Mouse (Mus musculus) midbrain, postnatal 0 days (tissue): Measurements from ENCODE around the gene Tcf7l2. TPM values are rescaled to one million over a fixed set of nuclear protein-coding genes. Genes with fewer than 3 reads are reported as not detected.

ENCODE experiments used
- ATAC-seq: fragments of 200-750 bp; cut with Nextera tagmentation; 2 replicates; pipeline ENCODE4 v1.8.0; 2017; ENCODE audit warnings: moderate number of reproducible peaks, mild to moderate bottlenecking, moderate TSS enrichment, moderate library complexity; ENCODE audit not compliant: low FRiP score
- DNase-seq: peaks from one replicate; pipeline ENCODE4 v3.0.0-alpha.2; 2015; ENCODE audit warnings: low spot score
- H3K27ac ChIP-seq: fragments of 300-500 bp; sonication (generic); 2 replicates; pipeline ENCODE4 v1.5.1; 2014; ENCODE audit warnings: low read depth, mild to moderate bottlenecking, low read length, mixed read lengths
- H3K27me3 ChIP-seq: fragments of 300-500 bp; sonication (generic); 2 replicates; pipeline ENCODE4 v1.6.1; 2014; ENCODE audit warnings: low read length, control low read depth, mixed read lengths; ENCODE audit not compliant: insufficient read depth
- H3K36me3 ChIP-seq: fragments of 300-500 bp; sonication (generic); 2 replicates; pipeline ENCODE4 v1.6.1; 2014; ENCODE audit warnings: low read length, control low read depth, mixed read lengths; ENCODE audit not compliant: insufficient read depth
- H3K4me1 ChIP-seq: fragments of 300-500 bp; sonication (generic); 2 replicates; pipeline ENCODE4 v1.6.1; 2014; ENCODE audit warnings: mild to moderate bottlenecking, control low read depth, antibody characterized with exemption, low read length, mixed read lengths; ENCODE audit not compliant: insufficient read depth
- H3K4me2 ChIP-seq: fragments of 300-500 bp; sonication (generic); 2 replicates; pipeline ENCODE4 v1.6.1; 2014; ENCODE audit warnings: low read depth, mild to moderate bottlenecking, low read length, mixed read lengths; ENCODE audit not compliant: poor library complexity, severe bottlenecking
- H3K4me3 ChIP-seq: fragments of 300-500 bp; sonication (generic); 2 replicates; pipeline ENCODE4 v1.5.1; 2014; ENCODE audit warnings: low read depth, mild to moderate bottlenecking, low read length, moderate library complexity
- H3K9ac ChIP-seq: fragments of 300-500 bp; sonication (generic); replicated peaks from 2 replicates; pipeline ENCODE4 v1.6.1; 2014; ENCODE audit warnings: mild to moderate bottlenecking, low read length, moderate library complexity, mixed read lengths; ENCODE audit not compliant: poor library complexity, severe bottlenecking
- H3K9me3 ChIP-seq: fragments of 300-500 bp; sonication (generic); 2 replicates; pipeline ENCODE4 v1.6.1; 2016; ENCODE audit warnings: low read length, control low read depth
- CTCF ChIP-seq: IDR thresholded peaks from 2 replicates; pipeline ENCODE4 v1.5.1; 2016; ENCODE audit warnings: antibody characterized with exemption, mild to moderate bottlenecking
- WGBS: fragments of 180-500 bp; shearing (Covaris S2); extraction: QIAGEN DNeasy Blood & Tissue Kit; methylation state at CpG from one replicate; pipeline ENCODE4 v1.1.7; 2014; 5-methylcytosine and 5-hydroxymethylcytosine counted together
- polyA plus RNA-seq: library from polyadenylated mRNA; unstranded; fragments of >200 nt; fragmentation: Nextera tagmentation; extraction: Ambion mirVana; gene quantifications from 2 replicates; pipeline ENCODE4 v1.2.1, GENCODE M21; 2015
- total RNA-seq: library from RNA; depleted of rRNA; stranded (reverse); fragments of >200 nt; gene quantifications from 2 replicates; pipeline ENCODE4 v1.2.3, GENCODE M21; 2014

Tcf7l2 gene
- total and polyA plus RNA-seq, 2 experiments from 2014 or later, result 67.2 to 861 TPM

GRCm38 (mm10) chr19:55797834-55798233 lies 56.2 kb downstream of the Tcf7l2 start:
- WGBS, result 78% methylated on average over 3 of the region's 3 CpGs
- no peak overlapping the region for H3K4me2 ChIP-seq
- H3K27me3 ChIP-seq, result no peaks in the 10 kb centered on the region
- ATAC-seq, result no peak
- H3K4me1 ChIP-seq, result peaks cover 19% of the 10 kb centered on the region; the same call in 1 of the 2 replicates
- no peaks in the 10 kb centered on the region for H3K36me3 ChIP-seq
- H3K4me3 ChIP-seq, result no peak overlapping the region
- no peak overlapping the region for H3K27ac ChIP-seq
- no peaks in the 10 kb centered on the region for H3K9me3 ChIP-seq
- no peak for TF ChIP-seq CTCF
- no peak overlapping the region for H3K9ac ChIP-seq
- DNase-seq, result no peak

GRCm38 (mm10) chr19:55799411-55799810 lies 57.8 kb downstream of the Tcf7l2 start:
- H3K4me1 ChIP-seq, result peaks cover 11% of the 10 kb centered on the region; the same call in 1 of the 2 replicates
- H3K27ac ChIP-seq, result no peak overlapping the region
- ATAC-seq (no peak), DNase-seq (no peak)
- no peaks in the 10 kb centered on the region for H3K27me3 ChIP-seq
- H3K9me3 ChIP-seq, result no peaks in the 10 kb centered on the region
- no peak overlapping the region for H3K4me2 ChIP-seq
- H3K36me3 ChIP-seq, result no peaks in the 10 kb centered on the region
- H3K4me3 ChIP-seq, result no peak overlapping the region
- TF ChIP-seq CTCF, result no peak
- H3K9ac ChIP-seq, result no peak overlapping the region

GRCm38 (mm10) chr19:55800059-55800458 lies 58.4 kb downstream of the Tcf7l2 start:
- TF ChIP-seq CTCF, result no peak
- Histone ChIP-seq H3K4me2 (no peak overlapping the region), H3K36me3 (no peaks in the 10 kb centered on the region), H3K27me3 (no peaks in the 10 kb centered on the region), H3K4me3 (no peak overlapping the region), H3K4me1 (peaks cover 11% of the 10 kb centered on the region; the same call in 1 of the 2 replicates), H3K9ac (no peak overlapping the region), H3K27ac (no peak overlapping the region), H3K9me3 (no peaks in the 10 kb centered on the region)
- WGBS, result 95% methylated on average over 4 of the region's 4 CpGs
- no peak for DNase-seq
- no peak for ATAC-seq

GRCm38 (mm10) chr19:55803121-55803520 lies 61.5 kb downstream of the Tcf7l2 start:
- no peaks in the 10 kb centered on the region for H3K9me3 ChIP-seq
- ATAC-seq (no peak), DNase-seq (no peak)
- H3K9ac ChIP-seq, result no peak overlapping the region
- no peak overlapping the region for H3K27ac ChIP-seq
- H3K4me1 ChIP-seq, result peaks cover 7% of the 10 kb centered on the region; the same call in 1 of the 2 replicates
- no peak overlapping the region for H3K4me2 ChIP-seq
- H3K36me3 ChIP-seq, result no peaks in the 10 kb centered on the region
- 89% methylated on average over 1 of the region's 1 CpGs for WGBS
- no peak overlapping the region for H3K4me3 ChIP-seq
- no peak for TF ChIP-seq CTCF
- no peaks in the 10 kb centered on the region for H3K27me3 ChIP-seq

GRCm38 (mm10) chr19:55803797-55804196 lies 62.2 kb downstream of the Tcf7l2 start:
- H3K4me1 ChIP-seq, result peaks cover 7% of the 10 kb centered on the region; the same call in 1 of the 2 replicates
- H3K36me3 ChIP-seq, result no peaks in the 10 kb centered on the region
- H3K4me2 ChIP-seq, result no peak overlapping the region
- no peaks in the 10 kb centered on the region for H3K27me3 ChIP-seq
- 82% methylated on average over 12 of the region's 12 CpGs for WGBS
- no peak overlapping the region for H3K9ac ChIP-seq
- no peak for TF ChIP-seq CTCF
- ATAC-seq (no peak), DNase-seq (no peak)
- no peak overlapping the region for H3K4me3 ChIP-seq
- H3K27ac ChIP-seq, result no peak overlapping the region
- H3K9me3 ChIP-seq, result no peaks in the 10 kb centered on the region

GRCm38 (mm10) chr19:55804795-55805194 lies 63.2 kb downstream of the Tcf7l2 start:
- 76% methylated on average over 7 of the region's 7 CpGs for WGBS
- H3K4me2 ChIP-seq, result no peak overlapping the region
- DNase-seq (no peak), ATAC-seq (no peak)
- H3K9ac ChIP-seq, result no peak overlapping the region
- peaks cover 7% of the 10 kb centered on the region; the same call in 1 of the 2 replicates for H3K4me1 ChIP-seq
- no peaks in the 10 kb centered on the region for H3K27me3 ChIP-seq
- no peaks in the 10 kb centered on the region for H3K36me3 ChIP-seq
- TF ChIP-seq CTCF, result no peak
- no peak overlapping the region for H3K4me3 ChIP-seq
- no peaks in the 10 kb centered on the region for H3K9me3 ChIP-seq
- no peak overlapping the region for H3K27ac ChIP-seq
